Mouse (Mus musculus): ENCODE data around the gene Fancf. TPM values are rescaled to one million over a fixed set of nuclear protein-coding genes. Genes with fewer than 3 reads are reported as not detected.
A peak's percentile ranks its signal among the peaks of the same experiment; 100 is the strongest.

Fancf gene
- total RNA-seq (2021) (1 to 10 TPM; 8.2 to 10.0 TPM), polyA plus RNA-seq (2012; rRNA removed) (15.1 and 21.6 TPM in 2 replicates)
- long read RNA-seq, transcript Fancf-201 (1 exons, 1,691 nt) = major isoform, 14 of 14 reads
- long read RNA-seq, partial matches to known transcripts = 0 of 14 reads
- long read RNA-seq, other reads (novel, unspliced or antisense) = 0 of 14 reads

DNA sequence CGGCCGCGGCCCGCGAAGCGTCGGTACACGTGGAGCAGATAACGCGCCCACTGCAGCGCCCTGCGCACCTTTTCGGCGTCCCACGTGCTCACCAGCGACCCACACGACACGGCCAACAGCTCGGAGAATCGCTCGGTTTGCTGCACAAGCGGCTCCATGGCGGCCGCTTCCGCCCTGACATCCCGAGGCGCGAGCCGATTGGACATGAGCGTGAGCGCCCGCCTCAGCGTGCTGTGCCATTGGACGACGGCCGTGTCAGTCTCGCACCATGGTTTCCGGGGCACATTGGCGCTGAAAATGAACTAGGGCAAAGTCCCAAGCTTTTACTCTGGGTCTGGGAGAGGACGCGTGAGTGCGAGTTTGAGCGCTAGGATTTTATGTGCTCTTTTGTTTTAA lies at the start of gene Fancf:
TSS of gene Fancf (minus strand) at position 171 of the 396 bp plus-strand sequence.
- DNase-seq = peak; percentile 98

DNA sequence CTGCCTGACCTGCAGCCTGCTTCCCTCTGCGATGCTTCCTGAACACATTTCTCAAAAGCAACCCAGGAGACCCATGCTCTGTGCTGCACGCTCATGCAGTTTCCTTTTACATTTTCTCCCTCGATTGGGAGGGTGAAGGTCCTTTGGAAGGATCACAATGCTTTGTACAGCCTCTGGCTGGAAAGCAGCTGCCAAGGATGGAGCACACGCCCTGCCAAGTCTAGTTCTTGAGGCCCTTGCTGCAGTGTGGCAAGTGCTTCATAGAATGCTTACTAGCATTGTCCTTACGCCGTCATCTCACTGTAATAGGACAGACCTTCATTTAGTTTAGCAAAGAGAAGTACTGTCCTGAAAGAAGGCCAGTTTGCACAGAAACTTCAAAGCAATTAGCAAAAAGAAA lies 37.0 kb upstream of the Fancf start:
- peak; percentile 57 for DNase-seq

DNA sequence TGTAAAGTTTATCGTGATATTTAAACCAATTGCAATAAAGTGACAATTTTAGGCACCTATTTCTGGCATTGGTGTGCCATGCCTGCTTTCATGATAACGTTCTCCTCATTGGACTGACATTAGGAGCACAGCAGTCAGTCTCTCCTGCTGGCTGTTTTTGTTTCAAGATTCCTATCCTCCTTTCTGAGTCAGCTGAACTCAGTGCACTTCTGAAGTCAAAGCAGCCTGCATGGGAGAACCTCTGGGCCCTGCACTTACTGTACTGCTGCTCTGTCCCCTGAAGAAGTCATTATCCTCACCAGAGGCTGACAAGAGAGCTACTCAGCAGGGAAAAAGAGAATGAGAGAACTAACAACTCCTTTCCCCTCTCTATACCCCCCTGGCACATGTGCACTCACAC lies 32.9 kb upstream of the Fancf start:
- DNase-seq = no peak

DNA sequence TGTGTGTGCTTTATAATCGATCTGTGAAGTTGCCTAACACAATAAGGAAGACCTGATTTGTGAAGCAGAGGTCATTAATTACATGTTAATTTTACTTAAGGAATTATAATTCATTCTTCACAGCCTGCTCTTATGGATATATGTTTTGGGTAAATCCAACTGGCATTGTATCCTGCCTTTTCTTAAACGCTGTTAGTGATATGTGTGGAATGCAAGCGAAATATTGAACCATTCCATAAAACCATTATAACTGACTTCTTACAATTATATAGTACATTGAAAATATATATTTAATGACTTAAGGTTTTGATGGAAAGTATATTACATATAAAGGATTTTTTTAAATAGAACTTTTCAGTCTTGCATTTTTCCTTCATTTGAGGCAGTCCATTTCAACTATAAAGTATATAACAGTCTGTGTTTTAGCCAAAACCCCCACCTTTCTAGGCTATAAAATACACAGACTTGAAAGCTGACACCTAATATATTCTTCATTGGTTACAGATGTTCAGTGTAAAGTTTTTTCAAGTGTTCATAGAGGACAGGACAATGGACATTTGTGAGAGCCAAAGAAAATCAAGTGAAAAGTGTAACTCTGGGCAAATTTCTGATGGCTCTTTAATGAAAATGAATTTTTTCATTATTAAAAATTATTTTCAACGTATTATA lies 32.2 kb upstream of the Fancf start:
- DNase-seq = no peak

DNA sequence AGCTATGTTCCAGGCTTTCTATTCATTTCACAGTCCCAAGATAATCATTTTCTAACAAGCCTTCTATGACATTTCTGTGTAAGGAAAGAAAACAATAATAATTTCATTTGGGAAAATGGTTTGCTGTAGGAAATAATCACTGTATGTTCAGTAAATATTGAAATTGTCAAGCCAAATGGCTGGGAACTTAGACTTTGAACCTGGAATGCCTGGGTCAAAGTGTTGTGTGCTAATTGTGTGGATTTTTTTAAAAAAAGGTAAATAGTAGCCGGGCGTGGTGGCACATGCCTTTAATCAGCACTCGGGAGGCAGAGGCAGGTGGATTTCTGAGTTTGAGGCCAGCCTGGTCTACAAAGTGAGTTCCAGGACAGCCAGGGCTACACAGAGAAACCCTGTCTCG lies 30.9 kb upstream of the Fancf start:
- no peak for DNase-seq

DNA sequence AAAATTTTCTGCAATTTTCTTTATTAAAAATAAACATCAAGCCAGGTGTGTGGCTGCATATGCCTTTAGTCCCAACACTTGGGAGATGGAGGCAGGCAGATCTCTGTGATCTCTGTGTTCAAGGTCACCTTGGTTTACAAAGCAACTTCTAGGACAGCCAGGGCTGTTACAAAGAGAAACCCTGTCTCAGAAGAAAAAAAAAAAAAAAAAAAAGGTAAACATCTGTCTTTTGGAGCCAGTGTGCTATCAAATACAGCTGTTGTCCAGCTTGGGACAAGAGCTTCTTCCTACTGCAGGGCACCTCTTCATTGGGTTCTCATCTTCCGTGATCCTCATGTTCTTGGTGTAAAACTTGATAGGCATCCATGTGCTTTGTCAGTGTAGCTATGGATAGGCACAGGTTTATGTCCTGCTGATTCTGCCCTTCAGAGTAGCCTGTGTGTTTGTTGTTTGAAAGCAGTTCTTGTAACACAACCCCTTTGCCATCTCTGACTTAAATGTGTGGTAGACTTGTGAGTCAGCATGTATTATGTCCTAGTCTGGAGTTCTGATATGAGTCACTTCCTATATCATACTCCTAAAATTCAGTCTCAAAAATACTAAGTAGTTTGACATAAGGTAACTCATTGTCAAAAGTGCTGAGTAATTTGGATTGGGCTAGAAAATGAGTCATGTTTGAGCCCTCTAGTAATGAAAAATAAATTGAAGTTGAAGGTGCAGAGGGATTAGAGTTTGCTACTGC lies 30.3 kb upstream of the Fancf start:
- no peak for DNase-seq

DNA sequence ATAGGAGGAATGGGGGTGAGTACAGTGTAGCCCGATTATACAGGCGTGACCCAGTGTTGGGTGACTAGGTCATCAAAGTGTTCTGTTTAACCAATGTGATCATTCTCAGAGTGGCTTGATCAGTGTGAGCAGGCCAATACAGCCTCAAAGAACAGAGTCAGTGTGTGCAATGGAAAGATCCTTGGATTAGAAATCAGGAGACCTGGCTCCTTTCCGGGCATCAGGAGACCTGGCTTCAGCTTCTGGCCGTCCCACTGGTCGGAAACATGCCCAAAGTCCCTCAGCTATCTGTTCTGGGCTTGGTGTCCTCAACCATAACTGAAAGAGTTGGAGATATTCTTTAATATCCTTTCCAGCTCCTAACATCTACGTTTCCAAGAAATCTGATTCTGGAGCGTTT lies 27.5 kb upstream of the Fancf start:
- DNase-seq = no peak

DNA sequence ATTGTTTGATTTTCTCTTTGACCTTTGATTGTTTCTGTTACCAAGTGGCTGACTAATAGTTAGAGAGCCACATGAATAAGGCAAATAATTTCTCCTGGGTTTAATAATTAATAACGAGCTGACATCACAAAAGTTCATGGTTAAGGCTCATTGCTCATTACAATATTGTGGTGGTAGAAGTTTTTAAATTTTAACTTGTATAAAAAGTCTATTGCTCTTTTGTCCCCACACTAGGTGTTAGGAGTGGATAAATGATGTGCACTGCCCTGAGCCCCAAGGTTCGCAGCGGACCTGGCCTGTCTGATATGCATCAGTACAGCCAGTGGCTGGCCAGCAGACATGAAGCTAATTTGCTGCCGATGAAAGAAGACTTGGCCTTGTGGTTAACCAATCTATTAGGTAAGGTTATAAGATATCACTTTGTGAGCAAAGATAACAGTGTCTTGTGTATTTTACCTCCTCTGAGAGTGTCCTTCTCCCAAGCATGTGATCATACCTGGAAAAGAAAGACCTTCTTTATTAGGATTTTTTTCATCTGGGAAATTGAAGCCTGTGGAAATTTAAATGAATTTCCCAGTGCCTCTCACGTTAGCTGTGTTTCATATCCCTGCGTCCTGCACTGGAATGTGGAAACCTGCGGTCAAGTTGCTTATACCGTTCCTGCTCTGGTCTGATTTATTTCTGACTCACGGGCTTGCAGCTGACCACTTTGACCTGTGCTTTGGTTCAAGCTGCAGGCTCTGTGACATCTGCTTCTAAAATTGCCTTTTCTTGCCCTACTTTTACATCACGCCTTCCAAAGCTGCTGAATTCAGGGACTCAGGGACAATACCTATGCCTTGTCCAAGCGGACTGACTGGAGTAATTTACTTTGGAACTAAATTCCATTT lies 25.9 kb upstream of the Fancf start:
- peak; percentile 46 for DNase-seq

DNA sequence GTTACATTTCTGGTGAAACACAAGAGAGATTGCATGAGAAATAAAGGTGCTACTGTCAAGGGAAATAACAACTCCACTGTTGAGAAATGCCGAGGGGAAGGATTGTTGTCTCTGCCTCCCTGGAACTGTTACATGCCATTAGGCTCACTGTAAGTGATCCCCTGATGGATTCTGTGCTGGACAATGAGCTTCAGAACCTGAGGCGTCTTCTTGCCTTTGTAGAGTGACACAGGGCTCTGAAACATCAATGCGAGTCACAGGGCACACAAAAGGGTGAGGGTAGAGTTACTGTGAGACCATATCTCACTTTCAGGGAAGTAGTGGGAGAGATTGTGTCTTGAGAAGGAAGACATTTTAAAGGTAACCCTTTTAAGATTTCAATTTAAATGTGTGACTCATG lies 23.3 kb upstream of the Fancf start:
- no peak for DNase-seq

DNA sequence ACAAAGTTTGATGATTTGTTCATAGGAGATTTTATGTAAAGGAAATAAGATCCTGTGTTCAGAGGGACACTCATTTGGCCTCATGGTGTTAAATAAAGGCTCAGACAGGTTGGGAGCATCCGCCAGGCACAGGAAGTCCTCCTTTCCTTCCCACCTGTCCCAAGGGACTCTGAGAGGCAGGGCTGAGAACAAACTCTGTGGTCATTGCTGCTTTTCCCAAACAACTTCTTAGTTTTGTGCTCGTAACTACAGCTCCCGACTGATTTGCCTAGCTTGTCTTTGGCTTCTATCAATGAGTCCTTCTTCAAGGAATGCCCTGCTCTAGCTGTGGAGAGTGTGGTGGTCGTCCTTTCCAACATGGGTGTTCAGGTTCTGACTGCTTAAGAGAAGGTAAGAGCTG lies 18.1 kb upstream of the Fancf start:
- DNase-seq = no peak

DNA sequence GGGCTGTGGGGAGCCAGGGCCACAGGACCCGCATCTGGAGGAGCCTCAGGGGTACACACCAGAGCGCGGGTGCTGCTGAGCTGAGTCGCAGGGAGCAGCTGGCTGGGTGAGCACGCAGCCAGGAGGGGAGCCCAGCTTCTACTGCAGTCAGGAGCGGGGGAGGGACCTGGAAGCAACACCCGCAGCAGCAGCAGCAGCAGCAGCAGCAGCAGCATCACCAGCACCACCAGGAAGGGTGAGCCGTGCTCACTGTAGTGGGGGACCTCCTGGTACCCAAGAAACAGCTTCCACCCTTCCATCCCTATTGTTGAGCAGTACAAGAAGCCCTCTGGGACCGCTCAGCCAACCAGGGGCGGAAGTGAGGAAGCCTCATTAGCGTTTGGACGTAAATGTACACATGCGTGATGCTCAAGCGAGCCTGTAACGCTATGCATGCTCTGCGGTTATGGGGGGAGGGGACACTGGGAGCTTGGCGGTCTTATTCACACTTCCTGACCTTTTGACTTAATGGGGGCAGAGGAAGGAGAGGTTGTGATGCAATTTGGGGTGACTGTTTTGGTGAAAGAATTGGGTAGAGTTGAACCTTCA lies 17.2 kb upstream of the Fancf start:
- peak; percentile 72 for DNase-seq

DNA sequence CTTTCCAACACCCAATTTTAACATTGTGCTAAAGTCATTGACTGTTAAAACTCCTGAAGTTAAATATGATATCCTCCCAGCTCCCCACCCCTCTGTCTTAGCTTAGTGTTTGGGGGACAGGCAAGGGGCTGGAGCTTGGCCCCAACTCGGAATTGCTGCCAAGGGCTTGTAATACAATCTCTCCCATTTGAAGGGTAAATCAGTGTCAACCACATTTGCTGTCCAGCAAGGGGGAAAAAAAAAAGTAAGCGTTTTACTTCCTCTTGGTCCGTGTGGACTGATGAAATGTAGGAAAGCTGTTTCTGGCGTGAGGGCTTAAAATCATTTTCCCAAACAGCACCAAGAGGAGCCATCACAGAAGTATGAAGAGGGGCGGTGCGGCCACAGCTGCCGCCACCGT lies 16.7 kb upstream of the Fancf start:
- DNase-seq = peak; percentile 22

DNA sequence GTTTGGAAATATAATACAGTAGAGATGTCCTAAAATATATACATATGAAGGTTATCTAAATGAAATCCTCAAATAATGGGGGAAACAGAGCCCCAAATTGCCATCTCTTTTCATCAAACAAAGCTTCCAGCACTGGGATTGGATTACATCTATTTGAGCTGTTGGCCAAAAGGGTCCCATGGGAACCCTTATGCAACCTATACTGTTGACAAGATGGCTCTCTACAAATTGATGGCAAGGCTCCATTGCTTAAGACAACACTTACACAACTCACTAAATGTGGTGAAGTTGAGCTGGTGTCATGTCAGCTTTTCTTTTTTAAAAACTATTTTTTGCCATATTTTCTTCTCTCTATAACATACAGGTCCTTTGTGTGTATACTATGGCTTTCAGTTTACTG lies 14.2 kb upstream of the Fancf start:
- DNase-seq = no peak

DNA sequence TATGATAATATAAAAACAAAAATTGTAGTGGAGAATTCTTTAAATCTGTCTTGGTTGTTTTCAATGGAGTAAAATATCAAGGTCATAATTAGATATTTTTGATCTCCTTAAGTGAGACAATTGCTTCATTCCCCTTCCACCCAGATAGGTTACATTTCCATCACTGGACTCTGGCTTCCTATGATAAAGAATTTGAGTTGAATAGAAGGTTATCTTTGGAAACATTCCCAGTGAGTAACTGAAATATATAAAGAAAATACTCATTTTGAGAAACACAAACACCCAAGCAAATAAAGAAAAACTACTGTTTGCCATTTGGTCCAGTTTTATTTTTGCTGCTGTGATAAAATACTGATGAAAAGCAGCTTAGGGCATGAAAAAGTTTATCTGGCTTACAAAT lies 10.5 kb upstream of the Fancf start:
- DNase-seq = no peak

DNA sequence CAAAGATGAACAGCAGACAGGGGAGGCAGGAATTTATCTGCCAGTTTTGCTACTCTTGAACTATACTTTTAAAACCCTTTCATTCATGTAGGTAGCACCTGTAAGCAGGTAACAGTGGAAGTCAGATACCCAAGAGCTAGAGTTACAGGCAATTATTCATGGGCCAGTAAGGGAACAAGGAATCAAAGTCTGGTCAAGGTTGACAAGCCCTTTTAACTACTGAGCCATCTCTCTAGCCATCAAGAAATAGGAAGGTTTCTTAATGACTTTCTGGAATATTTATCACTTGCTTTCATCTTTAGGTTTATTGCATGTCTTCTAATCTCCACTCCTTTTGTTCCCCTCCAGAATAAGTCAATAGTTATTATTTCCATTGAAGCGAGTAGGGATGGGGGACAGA lies 10.0 kb upstream of the Fancf start:
- DNase-seq = no peak

DNA sequence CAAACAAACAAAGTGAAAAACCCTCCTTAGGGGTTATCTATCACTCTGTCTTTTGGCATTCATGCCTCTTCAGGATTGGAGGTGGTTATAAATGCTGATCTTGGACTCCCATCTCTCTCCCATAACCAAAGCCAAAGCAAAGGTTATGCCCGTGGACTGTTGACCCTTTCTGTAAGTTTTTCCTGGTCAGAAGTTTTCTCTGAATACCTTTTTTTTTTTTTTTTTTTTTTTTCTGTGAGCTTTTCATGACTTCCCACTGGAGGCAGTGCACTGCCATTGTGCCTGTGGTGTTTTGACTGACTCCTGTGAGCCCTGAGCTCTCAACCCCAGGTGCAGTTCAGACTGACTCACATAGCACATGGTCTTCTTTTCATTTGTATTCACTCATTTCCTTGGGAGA lies 5.9 kb upstream of the Fancf start:
- no peak for DNase-seq

DNA sequence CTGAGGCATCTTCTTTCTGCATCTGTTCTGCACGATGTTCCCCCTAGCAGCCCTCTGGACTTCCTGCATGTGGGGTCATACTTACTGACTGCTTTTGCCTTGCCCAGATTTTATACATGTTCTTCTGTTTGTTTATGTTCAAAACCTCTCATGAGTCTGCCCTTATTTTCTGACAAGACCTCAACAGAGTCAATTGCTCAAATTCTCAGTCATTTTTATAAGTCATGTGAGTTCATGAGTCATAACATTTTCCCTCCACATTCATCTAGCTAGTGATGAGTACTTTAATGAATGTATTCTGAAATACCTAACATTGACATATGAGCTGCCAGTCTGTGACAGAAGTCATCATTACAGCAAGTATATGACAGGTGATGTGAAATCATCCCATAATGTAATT lies 3.3 kb upstream of the Fancf start:
- no peak for DNase-seq

DNA sequence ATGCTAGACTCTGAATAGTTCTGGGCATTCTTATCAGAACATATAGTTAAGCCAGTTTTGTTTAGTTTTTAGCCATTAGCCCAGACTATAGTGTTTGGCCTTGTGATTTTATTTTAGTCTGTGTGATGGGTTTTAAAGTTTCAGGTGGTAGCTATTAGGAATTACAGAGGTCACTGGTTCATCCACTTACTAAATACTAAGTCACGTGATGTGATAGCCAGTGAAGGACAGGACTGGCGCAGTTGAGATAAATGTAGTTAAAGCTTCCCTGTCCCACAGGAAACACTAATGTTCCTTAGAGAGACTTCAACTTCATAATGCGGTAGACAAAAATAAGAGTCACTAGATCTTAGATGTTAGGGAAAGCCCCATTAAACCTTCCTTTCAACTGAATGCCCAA lies 775 bp upstream of the Fancf start:
- no peak for DNase-seq

DNA sequence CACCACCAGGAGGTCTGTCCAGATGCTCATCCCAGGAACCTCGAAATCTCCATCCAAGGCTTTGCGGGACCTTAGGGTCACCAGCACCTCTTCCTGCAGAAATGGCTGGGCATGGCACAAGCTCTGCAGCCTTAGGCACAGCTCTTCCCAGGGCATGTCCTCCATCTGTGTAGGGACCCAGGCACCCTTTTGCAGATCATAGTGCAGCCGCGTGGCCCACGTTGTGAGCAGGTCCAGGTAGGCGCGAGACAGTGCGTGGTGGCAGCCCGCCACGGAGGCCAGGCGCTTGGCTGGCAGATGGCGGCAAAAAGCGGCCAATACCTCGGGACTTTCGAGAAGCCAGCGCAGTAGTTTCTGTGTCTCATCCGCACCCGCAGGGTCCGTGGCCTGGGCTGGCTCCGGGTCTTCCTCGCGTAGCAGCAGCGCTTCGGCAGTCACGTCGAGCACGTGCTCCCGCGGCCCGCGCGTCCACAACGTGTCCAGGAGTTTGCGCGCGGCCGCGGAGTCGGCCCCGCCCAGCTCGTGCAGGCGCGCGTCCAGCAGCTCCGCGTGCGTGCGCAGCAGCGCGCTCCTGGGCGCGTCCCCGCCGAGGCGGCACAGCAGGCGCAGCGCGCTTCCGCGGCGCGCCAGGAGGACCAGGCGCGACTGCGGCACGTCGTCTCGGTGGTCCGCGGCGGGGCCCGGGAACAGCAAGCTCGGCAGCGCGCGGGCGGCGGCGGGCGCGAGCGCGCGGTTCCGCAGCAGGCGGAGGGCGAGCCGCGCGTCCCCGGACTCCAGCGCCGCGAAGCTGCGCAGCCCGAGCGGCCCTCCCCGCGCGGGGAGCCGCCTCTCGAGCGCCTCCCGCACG lies 594 bp downstream of the Fancf start, which contains the start of gene Gas2:
TSS of gene Gas2 (plus strand) at position 766 of the 847 bp plus-strand sequence.
- peak; percentile 95 for DNase-seq

DNA sequence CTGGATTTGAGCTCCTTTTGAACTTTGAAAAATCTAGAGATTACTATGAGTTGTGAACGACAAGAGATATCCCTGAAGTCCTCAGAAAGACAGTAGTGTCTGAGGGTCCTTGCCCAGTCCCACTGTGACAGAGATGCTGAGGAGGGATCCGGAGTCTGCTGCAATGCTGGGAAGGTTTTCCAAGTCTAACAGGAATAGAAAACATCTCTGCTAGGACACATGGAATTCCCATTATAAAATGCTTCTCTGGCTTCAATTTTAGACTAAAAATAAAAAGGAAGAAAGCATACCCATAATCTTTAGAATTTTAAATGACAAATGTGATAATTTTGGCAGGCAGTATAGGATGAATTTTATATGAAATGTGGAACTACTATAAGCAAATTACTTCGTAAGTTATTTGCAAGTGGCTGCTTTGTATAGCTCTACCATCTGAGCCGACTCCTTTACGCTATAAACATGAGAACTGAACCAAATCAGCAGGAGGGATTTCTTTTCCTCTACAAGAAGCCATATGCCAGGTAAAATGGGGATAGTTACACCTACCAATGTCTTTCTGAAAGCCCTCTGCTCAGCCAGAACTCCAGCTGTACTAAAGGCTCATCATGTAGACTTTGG lies 10.1 kb downstream of the Fancf start:
- DNase-seq = no peak

DNA sequence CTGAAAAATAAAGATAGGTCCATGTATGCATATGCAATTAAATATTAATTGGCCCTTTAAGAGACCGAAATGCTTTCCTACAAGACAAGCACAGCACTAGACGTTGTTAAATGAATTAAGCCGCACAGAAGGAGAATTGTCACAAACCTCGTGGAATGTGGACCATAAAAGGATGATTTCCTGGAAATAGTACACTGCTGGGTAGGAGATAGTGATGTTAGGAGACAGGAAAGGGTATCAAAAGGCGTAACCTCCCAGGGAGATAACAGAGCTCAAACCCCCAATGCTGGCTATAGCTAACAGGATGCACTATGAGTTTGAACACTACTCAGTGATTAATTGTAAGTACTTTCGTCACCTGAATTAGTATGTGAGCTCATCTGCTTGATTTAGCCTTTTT lies 11.2 kb downstream of the Fancf start:
- no peak for DNase-seq
